Mouse (Mus musculus) left cerebral cortex, postnatal 4 days (tissue): ENCODE results near the gene Klk1b11. TPM values are rescaled to one million over a fixed set of nuclear protein-coding genes. Genes with fewer than 3 reads are reported as not detected.
"Not testable (repeated sequence)": the region's sequence is repeated elsewhere in the genome, so short reads cannot be mapped to it uniquely, and the experiment has no call there.

Experiments used
- DNase-seq: peaks from one replicate; pipeline ENCODE4 v3.0.0-alpha.2; 2022
- intact Hi-C: fragments of 180-260 bp; cut with DNase I; formaldehyde crosslinking; loops from one replicate; pipeline ENCODE4 v1.15.1; 2025
- total RNA-seq, 2 experiments: library from RNA; stranded (reverse); gene quantifications; 2 replicates each; pipeline ENCODE4 v1.2.3; 2021

The Klk1b11 gene
- not detected for total RNA-seq

DNA sequence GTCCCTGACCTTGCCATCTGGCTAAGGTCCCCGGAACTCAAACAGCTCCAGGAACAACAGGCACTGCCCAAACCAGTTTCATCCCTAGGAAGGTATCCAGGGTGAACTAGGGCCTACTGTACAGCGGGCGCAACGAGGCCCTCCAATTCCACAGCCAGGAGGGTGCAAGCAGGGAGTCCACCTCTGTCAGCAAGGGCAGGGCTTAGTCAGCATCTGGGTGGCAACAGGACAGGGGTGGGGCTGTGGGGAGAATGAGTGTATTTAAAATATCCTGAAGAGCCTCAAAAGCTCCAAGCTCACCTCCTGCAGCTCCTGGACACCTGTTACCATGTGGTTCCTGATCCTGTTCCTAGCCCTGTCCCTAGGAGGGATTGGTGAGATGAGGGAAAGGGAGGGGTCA is at the start of gene Klk1b11:
Gene Klk1b11 (plus strand): TSS at position 301 of the 400 bp plus-strand sequence.
- DNase-seq, intact Hi-C loops: not testable (repeated sequence)

DNA sequence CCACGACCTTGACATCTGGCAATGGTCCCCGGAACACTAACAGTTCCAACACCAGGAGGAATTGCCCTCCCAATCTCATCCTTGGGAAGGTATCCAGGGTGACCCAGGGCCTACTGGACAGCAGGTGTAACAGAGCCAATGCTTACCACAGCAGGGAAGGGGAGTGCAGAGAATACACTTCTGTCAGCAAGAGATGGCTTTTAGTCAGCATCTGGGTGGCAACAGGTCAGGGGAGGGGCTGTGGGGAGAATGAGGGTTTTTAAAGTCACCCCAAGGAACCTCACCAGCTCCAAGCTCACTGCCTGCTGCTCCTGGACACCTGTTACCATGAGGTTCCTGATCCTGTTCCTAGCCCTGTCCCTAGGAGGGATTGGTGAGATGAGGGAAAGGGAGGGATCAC is 45.3 kb upstream of the Klk1b11 start, which contains the start of gene Klk1b8:
Gene Klk1b8 (plus strand): TSS at position 301 of the 400 bp plus-strand sequence.
- intact Hi-C loops = no loop called here
- DNase-seq = no peak

DNA sequence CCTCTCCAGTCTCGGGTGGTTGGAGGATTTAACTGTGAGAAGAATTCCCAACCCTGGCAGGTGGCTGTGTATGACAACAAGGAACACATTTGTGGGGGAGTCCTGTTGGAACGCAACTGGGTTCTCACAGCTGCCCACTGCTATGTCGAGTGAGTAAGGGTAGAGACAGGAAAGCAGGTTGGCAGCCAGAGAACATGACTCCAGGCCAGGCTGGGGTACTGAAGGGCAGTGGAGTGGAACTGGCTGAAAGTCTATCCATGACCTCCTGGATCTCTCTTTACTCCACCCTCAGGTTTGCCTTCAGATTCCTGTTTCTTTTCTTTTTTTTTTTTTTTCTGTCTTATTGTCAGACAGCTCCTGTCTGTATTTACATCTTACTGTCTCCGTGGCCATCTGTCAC is 43.0 kb upstream of the Klk1b11 start:
- no peak for DNase-seq
- intact Hi-C loops = no loop called here

DNA sequence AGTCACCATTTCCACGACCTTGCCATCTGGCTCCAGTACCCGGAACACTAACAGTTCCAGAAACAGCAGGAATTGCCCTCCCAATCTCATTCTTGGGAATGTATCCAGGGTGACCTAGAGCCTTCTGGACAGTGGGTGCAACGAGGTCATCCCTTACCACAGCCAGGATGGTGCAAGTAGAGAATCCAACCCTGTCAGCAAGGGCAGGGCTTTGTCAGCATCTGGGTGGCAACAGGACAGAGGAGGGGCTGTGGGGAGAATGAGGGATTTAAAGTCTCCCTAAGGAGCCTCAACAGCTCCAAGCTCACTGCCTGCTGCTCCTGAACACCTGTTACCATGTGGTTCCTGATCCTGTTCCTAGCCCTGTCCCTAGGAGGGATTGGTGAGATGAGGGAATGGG is 29.2 kb upstream of the Klk1b11 start, which contains the start of gene Klk1b1:
Gene Klk1b1 (plus strand): TSS at position 301 of the 400 bp plus-strand sequence.
- intact Hi-C loops = no loop called here
- DNase-seq = no peak

DNA sequence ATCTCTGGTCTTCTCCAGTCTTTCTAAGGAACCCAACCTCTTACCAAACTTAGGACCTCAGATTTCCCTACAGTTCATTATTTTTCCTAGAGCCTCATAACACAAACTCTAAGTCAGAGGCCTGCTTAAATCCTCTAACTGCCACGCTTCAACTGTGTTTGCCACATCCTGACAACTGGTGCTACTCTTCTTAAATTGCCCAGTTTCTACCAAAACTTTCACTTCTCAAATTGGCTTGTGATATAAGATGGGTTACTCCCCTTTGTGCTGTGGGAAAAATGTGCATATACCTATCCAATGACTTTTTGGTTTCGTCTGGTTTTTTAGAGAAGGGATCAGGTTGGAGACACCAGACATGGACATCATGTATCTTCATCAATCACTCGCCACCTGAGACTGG is 28.6 kb upstream of the Klk1b11 start:
- no peak for DNase-seq
- intact Hi-C loops = no loop called here

DNA sequence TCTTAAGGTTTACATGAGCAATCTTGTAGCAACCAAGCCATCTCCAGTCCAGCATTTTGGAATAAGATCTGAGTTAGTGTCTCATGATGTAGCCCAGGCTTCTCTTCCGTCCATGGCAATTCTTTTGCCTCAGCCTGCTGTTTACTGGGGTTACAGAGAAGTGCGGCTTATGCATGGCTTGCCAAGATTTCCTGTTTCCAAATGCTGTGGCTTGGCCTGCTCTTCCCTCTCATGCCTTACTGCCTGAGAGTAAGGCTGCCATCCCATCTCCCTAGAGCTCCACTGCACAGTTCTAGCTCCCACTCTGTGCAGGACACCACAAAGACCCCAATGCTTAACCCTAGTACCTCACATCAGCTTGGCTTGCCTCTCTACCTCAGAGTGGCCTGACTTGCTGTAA is 28.1 kb upstream of the Klk1b11 start:
- intact Hi-C loops = no loop called here
- DNase-seq = no peak

DNA sequence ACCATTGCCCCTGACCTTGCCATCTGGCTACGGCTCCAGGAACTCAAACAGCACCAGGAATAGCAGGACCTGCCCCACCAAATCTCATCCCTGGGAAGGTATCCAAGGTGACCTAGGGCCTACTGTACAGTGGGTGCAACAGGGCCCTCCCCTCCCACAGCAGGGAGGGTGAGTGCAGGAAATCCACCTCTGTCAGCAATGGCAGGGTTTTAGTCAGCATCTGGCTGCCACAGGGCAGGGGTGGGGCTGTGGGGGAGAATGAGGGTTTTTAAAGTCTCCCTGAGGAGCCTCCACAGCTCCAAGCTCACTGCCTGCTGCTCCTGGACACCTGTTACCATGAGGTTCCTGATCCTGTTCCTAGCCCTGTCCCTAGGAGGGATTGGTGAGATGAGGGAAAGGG is 19.9 kb upstream of the Klk1b11 start, which contains the start of gene Klk1b9:
Gene Klk1b9 (plus strand): TSS at position 301 of the 400 bp plus-strand sequence.
- DNase-seq, intact Hi-C loops: not testable (repeated sequence)

DNA sequence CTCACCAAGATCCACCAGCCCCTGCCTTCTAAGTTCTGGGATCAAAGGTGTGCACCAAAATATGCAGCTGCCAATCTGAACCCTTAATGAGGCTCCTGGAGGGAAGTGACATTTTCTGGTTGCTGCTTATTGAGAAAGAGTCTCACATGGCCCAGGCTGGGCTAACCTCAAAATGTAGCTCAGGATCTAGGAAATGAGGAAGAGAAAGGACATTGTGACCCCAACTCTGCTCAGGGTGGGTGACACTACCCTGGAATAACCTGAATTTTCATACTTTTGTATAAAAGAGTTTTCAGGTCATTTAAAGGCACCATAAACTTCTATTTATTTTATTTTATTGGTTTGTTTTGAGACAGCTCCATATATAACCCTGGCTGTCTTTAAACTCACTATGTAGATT is 10.0 kb upstream of the Klk1b11 start:
- intact Hi-C loops = no loop called here
- DNase-seq = no peak

DNA sequence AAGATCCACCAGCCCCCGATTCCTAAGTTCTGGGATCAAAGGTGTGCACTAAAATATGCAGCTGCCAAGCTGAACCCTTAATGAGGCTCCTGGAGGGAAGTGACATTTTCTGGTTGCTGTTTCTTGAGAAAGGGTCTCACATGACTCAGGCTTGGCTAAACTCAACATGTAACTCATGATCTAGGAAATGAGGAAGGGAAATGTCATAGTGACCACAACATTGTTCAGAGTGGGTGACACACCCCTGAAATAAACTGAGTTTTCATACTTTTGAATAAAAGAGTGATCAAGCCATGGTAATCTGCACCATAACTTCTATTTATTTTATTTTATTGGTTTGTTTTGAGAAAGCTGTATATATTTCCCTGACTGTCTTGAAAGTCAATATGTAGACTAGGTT is 856 bp upstream of the Klk1b11 start:
- DNase-seq, intact Hi-C loops: not testable (repeated sequence)

DNA sequence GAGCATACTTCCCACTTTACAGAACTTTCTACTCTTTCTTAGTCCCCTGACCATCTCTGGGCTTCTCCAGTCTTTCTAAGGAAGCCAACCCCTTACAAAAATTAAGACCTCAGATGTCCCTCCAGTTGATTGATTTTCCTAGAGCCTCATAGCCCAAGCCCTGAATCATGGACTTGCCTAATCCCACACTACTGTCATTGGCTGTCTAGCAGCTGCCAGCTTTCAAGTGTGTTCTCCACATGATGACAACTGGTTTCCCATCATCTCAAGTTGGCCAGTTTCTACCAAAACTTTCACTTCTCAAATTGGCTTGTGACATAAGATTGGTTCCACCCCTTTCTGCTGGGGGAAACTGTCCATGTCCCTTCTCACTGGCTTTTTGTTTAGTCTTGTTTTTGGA is 9.2 kb downstream of the Klk1b11 start:
- intact Hi-C loops = no loop called here

DNA sequence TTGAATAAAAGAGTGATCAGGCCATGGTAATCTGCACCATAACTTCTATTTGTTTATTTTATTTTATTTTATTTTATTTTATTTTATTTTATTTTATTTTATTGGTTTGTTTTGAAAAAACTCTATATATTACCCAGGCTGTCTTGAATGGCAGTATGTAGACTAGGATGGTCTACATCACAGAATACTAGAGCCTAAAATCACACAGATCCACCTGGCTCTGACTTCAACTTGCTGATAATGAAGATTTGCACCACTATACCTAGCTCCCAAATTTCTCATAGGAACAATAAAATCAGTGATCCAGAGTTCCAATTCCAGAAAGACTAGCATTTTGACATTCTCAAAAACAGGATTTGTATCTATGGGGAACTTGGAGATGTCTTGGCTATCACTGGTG is 16.2 kb downstream of the Klk1b11 start, which contains the start of gene Klk1b26:
Gene Klk1b26 (plus strand): TSS at position 301 of the 400 bp plus-strand sequence.
- intact Hi-C loops, DNase-seq: not testable (repeated sequence)

More for the DNA sequence above, 9.2 kb downstream of the Klk1b11 start:
- no peak for DNase-seq

DNA sequence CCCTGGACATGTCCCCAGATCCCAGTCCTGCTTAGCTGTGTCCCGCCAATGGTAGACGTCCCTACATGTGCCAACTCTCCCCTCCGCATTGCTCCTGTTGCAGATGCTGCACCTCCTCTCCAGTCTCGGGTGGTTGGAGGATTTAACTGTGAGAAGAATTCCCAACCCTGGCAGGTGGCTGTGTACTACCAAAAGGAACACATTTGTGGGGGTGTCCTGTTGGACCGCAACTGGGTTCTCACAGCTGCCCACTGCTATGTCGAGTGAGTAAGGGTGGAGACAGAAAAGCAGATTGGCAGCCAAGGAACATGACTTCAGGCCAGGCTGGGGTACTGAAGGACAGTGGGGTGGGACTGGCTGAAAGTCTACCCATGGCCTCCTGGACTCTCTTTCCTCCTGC is 19.0 kb downstream of the Klk1b11 start:
- intact Hi-C loops, DNase-seq: not testable (repeated sequence)

DNA sequence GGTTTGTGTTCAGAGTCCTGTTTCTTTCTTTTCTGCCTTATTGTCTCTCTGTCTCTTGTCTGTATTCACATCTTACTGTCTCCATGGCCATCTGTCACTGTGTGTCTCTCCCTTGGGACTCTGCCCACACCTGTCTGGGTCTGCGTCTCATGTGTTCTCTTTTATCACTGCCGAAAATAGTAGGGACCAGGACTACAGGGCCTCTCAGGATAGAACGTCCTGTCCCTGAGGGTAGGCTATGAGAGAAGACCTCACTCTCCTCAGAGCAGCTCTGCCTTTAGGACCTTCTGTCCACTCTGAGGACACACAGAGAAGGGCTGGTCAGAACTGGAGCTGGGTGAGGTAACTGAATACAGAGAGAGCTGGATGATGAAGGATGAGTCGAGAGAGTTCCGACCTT is 19.4 kb downstream of the Klk1b11 start:
- intact Hi-C loops = no loop called here
- DNase-seq = no peak

Other genes starting within 250 kb of the Klk1b11 start
- gene Klk12, start 227.0 kb upstream of the Klk1b11 start, total RNA-seq = not detected
- gene Klk11, start 221.3 kb upstream of the Klk1b11 start, total RNA-seq = not detected
- gene Klk10, start 214.8 kb upstream of the Klk1b11 start, total RNA-seq = not detected
- gene Klk9, start 204.0 kb upstream of the Klk1b11 start, total RNA-seq = not detected
- 10 to 100 TPM; 13.5 to 16.7 TPM for gene Klk8, start 198.3 kb upstream of the Klk1b11 start, total RNA-seq
- under 1 TPM in 1 of 2 experiments, not detected in 1; 0.36 TPM for gene Klk7, start 184.6 kb upstream of the Klk1b11 start, total RNA-seq
- gene Klk6, start 171.4 kb upstream of the Klk1b11 start, total RNA-seq = not detected
- gene Klk5, start 153.9 kb upstream of the Klk1b11 start, total RNA-seq = not detected
- not detected for gene Klk4, start 114.7 kb upstream of the Klk1b11 start, total RNA-seq
- not detected for gene Klk15, start 62.1 kb upstream of the Klk1b11 start, total RNA-seq
- not detected for gene Klk1b8, start 45.2 kb upstream of the Klk1b11 start, total RNA-seq
- not detected for gene Klk1b1, start 29.1 kb upstream of the Klk1b11 start, total RNA-seq
- not detected for gene Klk1b9, start 19.8 kb upstream of the Klk1b11 start, total RNA-seq
- not detected for gene Klk1b26, start 16.3 kb downstream of the Klk1b11 start, total RNA-seq
- gene Klk1b27, start 56.4 kb downstream of the Klk1b11 start, total RNA-seq = not detected
- not detected for gene Klk1b21, start 106.5 kb downstream of the Klk1b11 start, total RNA-seq
- not detected for gene Klk1b22, start 116.8 kb downstream of the Klk1b11 start, total RNA-seq
- gene Klk1b16, start 140.9 kb downstream of the Klk1b11 start, total RNA-seq = not detected
- gene Klk1b24, start 192.4 kb downstream of the Klk1b11 start, total RNA-seq = not detected
- gene Klk1b3, start 202.3 kb downstream of the Klk1b11 start, total RNA-seq = not detected
- not detected for gene Klk1b4, start 211.6 kb downstream of the Klk1b11 start, total RNA-seq
- gene Klk1b5, start 220.1 kb downstream of the Klk1b11 start, total RNA-seq = not detected
- not detected for gene Klk1, start 229.5 kb downstream of the Klk1b11 start, total RNA-seq
- gene Gm36864, start 240.3 kb downstream of the Klk1b11 start, total RNA-seq = not detected